Mouse (Mus musculus) retina, postnatal 1 day (tissue): ENCODE measurements at regions not wholly inside any gene's neighbourhood (a gene's known extent, or its start where the extent isn't known, plus 50 kb on each side); places are given as distances from the start of the nearest gene placed in this dataset.

ENCODE experiments used
- DNase-seq: peaks from one replicate; pipeline ENCODE4 v3.0.0-alpha.2; 2012

GRCm38 (mm10) chr1:28677700-28678099 lies 102.4 kb downstream of the Gm597 start:
- no peak for DNase-seq

- no peak for DNase-seq
These were observed 104.7 kb downstream of the Gm597 start for GRCm38 (mm10) chr1:28675336-28675735.

DNA sequence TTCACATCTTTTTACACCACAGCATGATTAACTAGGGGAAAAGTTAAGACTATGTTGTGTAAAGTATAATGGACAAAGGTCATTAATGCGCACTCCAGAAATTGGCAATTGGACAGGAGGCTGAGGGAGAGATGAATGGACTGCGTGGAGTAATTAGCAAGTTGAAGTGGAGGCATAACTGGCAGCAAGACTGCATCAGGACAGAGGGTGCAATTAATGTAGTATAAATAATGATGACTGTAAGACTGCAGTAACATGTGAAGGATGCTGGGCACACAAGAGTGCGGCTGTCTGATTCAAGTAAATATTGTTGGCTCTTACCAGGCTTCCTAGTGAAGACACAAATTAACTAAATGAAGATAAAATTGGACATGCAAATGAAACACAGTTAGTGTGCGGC lies 139.2 kb downstream of the Gm597 start:
- DNase-seq = peak; percentile 4

- no peak for DNase-seq
These were observed 157.3 kb downstream of the Gm597 start for GRCm38 (mm10) chr1:28622745-28623144.

GRCm38 (mm10) chr1:28602383-28602782 lies 177.7 kb downstream of the Gm597 start:
- DNase-seq = no peak

GRCm38 (mm10) chr1:28565383-28566154 lies 214.5 kb downstream of the Gm597 start:
- DNase-seq = peak; percentile 8

DNA sequence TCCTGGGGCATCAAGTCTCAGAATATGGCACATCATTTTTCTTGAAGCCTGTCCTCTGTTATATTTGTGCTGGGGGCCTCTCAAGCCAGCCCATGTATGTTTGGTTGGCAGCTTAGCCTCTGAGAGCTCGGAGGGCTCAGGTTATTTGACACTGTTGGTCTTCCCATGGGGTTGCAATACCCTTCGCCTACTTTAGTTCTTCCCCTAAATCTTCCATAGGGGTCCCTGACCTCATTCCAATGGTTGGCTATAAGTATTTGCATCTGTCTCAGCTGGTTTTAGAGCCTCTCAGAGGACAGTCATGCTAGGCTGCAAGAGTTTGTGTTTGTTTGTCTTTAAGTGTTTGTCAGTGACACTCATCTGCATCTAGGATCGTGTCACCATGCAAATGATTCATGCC lies 216.2 kb downstream of the Gm597 start:
- no peak for DNase-seq
